Mouse (Mus musculus) olfactory bulb, adult 2 months (tissue): ENCODE measurements around the gene Nav3. TPM values are rescaled to one million over a fixed set of nuclear protein-coding genes. Genes with fewer than 3 reads are reported as not detected.

Experiments
- H3K27ac ChIP-seq: fragments of 200-500 bp; 2 replicates; pipeline ENCODE4 v1.5.1; 2012; ENCODE audit warnings: low read depth, low read length; ENCODE audit not compliant: insufficient read depth
- H3K4me1 ChIP-seq: fragments of 200-500 bp; 2 replicates; pipeline ENCODE4 v1.6.1; 2012; ENCODE audit warnings: low read length; ENCODE audit not compliant: control insufficient read depth, insufficient read depth
- H3K4me3 ChIP-seq: fragments of 200-500 bp; 2 replicates; pipeline ENCODE4 v1.5.1; 2012; ENCODE audit warnings: mild to moderate bottlenecking, low read depth, low read length, moderate library complexity; ENCODE audit not compliant: insufficient read depth
- CTCF ChIP-seq: fragments of 200-500 bp; IDR thresholded peaks from 2 replicates; pipeline ENCODE4 v1.5.1; 2012; ENCODE audit warnings: low read depth, mild to moderate bottlenecking, low read length, moderate library complexity; ENCODE audit not compliant: insufficient read depth
- POLR2A ChIP-seq: fragments of 200-500 bp; IDR thresholded peaks from 2 replicates; pipeline ENCODE4 v1.6.1; 2012; ENCODE audit warnings: mild to moderate bottlenecking, low read depth, low read length, moderate library complexity; ENCODE audit not compliant: insufficient read depth
- WGBS: fragments of 180-500 bp; shearing (Covaris S2); methylation state at CpG from one replicate; pipeline ENCODE4 v1.1.7; 2018; 5-methylcytosine and 5-hydroxymethylcytosine counted together
- polyA plus RNA-seq: library from polyadenylated mRNA; stranded (reverse); fragments of >200 nt; gene quantifications from 2 replicates; pipeline ENCODE4 v1.2.4, GENCODE M21; 2012; ENCODE audit warnings: low replicate concordance; ENCODE audit not compliant: missing spikeins, insufficient read depth, insufficient read length

Gene Nav3
- polyA plus RNA-seq, 1 experiment = not detected

- Histone ChIP-seq H3K27ac (no peak overlapping the region), H3K4me3 (no peak overlapping the region), H3K4me1 (no peaks in the 10 kb centered on the region)
- TF ChIP-seq CTCF (no peak), POLR2A (no peak)
- 60% methylated on average over 6 of the region's 6 CpGs for WGBS
Observed at GRCm38 (mm10) chr10:109799246-109799645, 656.8 kb downstream of the Nav3 start.

- no peak for TF ChIP-seq CTCF
- TF ChIP-seq POLR2A = no peak
- Histone ChIP-seq H3K4me1 (no peaks in the 10 kb centered on the region), H3K27ac (no peak overlapping the region), H3K4me3 (no peak overlapping the region)
- WGBS = 39% methylated on average over 3 of the region's 3 CpGs
Observed at GRCm38 (mm10) chr10:109796981-109797380, 659.0 kb downstream of the Nav3 start.

- H3K27ac ChIP-seq = no peak overlapping the region
- H3K4me1 ChIP-seq = no peaks in the 10 kb centered on the region
- WGBS = 76% methylated on average over 4 of the region's 4 CpGs
- H3K4me3 ChIP-seq = no peak overlapping the region
- no peak for TF ChIP-seq POLR2A
- TF ChIP-seq CTCF = no peak
Observed at GRCm38 (mm10) chr10:109793491-109793890, 662.5 kb downstream of the Nav3 start.

GRCm38 (mm10) chr10:109788728-109789127 is 667.3 kb downstream of the Nav3 start:
- no peak for TF ChIP-seq CTCF
- no peak for TF ChIP-seq POLR2A
- H3K4me1 ChIP-seq = no peaks in the 10 kb centered on the region
- WGBS = 44% methylated on average over 2 of the region's 2 CpGs
- H3K27ac ChIP-seq = no peak overlapping the region
- H3K4me3 ChIP-seq = no peak overlapping the region

- WGBS = 80% methylated on average over 4 of the region's 4 CpGs
- no peak overlapping the region for H3K4me3 ChIP-seq
- no peak for TF ChIP-seq POLR2A
- no peak for TF ChIP-seq CTCF
- no peak overlapping the region for H3K27ac ChIP-seq
- H3K4me1 ChIP-seq = no peaks in the 10 kb centered on the region
Observed at GRCm38 (mm10) chr10:109779109-109779508, 676.9 kb downstream of the Nav3 start.

GRCm38 (mm10) chr10:109769092-109769491 is 686.9 kb downstream of the Nav3 start:
- TF ChIP-seq POLR2A (no peak), CTCF (no peak)
- 87% methylated on average over 8 of the region's 8 CpGs for WGBS
- H3K27ac ChIP-seq = no peak overlapping the region
- 0 out of 2 replicates have a peak, but pooled peaks cover 3% of the 10 kb centered on the region for H3K4me1 ChIP-seq
- no peak overlapping the region for H3K4me3 ChIP-seq

GRCm38 (mm10) chr10:109765650-109766049 is 690.4 kb downstream of the Nav3 start:
- no peak for TF ChIP-seq CTCF
- TF ChIP-seq POLR2A = no peak
- WGBS = 14% methylated on average over 2 of the region's 2 CpGs

GRCm38 (mm10) chr10:109764412-109765101 is 691.4 kb downstream of the Nav3 start:
- WGBS = 57% methylated on average over 18 of the region's 18 CpGs
- Histone ChIP-seq H3K4me1 (0 out of 2 replicates have a peak, but pooled peaks cover 3% of the 10 kb centered on the region), H3K27ac (no peak overlapping the region), H3K4me3 (no peak overlapping the region)
- TF ChIP-seq CTCF = no peak
- no peak for TF ChIP-seq POLR2A

More at GRCm38 (mm10) chr10:109765650-109766049, 690.4 kb downstream of the Nav3 start:
- H3K4me3 ChIP-seq = no peak overlapping the region
- H3K27ac ChIP-seq = no peak overlapping the region
- H3K4me1 ChIP-seq = 0 out of 2 replicates have a peak, but pooled peaks cover 3% of the 10 kb centered on the region

- TF ChIP-seq POLR2A (no peak), CTCF (no peak)
- Histone ChIP-seq H3K4me3 (no peak overlapping the region; the same call in 1 of the 2 replicates), H3K27ac (no peak overlapping the region; the same call in 1 of the 2 replicates), H3K4me1 (peaks cover 4% of the 10 kb centered on the region; the same call in 1 of the 2 replicates)
- WGBS = 59% methylated on average over 17 of the region's 17 CpGs
Observed at GRCm38 (mm10) chr10:109758921-109759600, 696.9 kb downstream of the Nav3 start.
